In genomic region chr8:111538194-111538593, GRCm38 (mm10) we compare ENCODE assay signal across 8 mouse cellular contexts. TPM values are rescaled to one million over a fixed set of nuclear protein-coding genes. Genes with fewer than 3 reads are reported as not detected.
DNase-seq lines count a peak whose midpoint lies in the region; ATAC-seq and TF ChIP-seq lines count a peak whose summit lies in the region.

No protein-coding gene starts in this region.

- peak overlapping the region; percentile 98 for H3K9ac ChIP-seq in embryonic facial prominence, embryonic 11.5 days (replicated peaks; ENCODE audit: low read length)
- peak overlapping the region; percentile 97 for H3K9ac ChIP-seq in limb, embryonic 14.5 days (ENCODE audit: low read depth, low read length, severe bottlenecking)

- no peak overlapping the region for H3K27ac ChIP-seq in embryonic facial prominence, embryonic 11.5 days (replicated peaks; ENCODE audit: low read depth, low read length)
- H3K27ac ChIP-seq in hindbrain, embryonic 10.5 days: no peak overlapping the region
- H3K27ac ChIP-seq in limb, embryonic 14.5 days (replicated peaks; ENCODE audit: low read depth, low read length): no peak overlapping the region

- ATAC-seq in embryonic facial prominence, embryonic 11.5 days (replicated peaks; ENCODE audit: insufficient number of reproducible peaks, low FRiP score, low TSS enrichment, low read depth): no peak
- no peak for ATAC-seq in limb, embryonic 14.5 days (ENCODE audit: low FRiP score, low read depth)

- H3K27me3 ChIP-seq in embryonic facial prominence, embryonic 11.5 days (ENCODE audit: control insufficient read depth, insufficient read depth, low read length): no peaks in the 10 kb centered on the region
- H3K27me3 ChIP-seq in hindbrain, embryonic 10.5 days (ENCODE audit: insufficient read depth, poor library complexity, severe bottlenecking): no peaks in the 10 kb centered on the region
- H3K27me3 ChIP-seq in limb, embryonic 14.5 days (ENCODE audit: control insufficient read depth, insufficient read depth, low read length): no peaks in the 10 kb centered on the region
- no peaks in the 10 kb centered on the region for H3K27me3 ChIP-seq in myocyte (ENCODE audit: control insufficient read depth, insufficient read depth, insufficient read length)

- 20% methylated on average over 2 of the region's 2 CpGs for WGBS in embryonic facial prominence, embryonic 11.5 days
- 24% methylated on average over 2 of the region's 2 CpGs for whole genome bisulfite sequencing in hindbrain, embryonic 10.5 days
- 12% methylated on average over 2 of the region's 2 CpGs for WGBS in limb, embryonic 14.5 days

- DNase-seq in thymus, postnatal 14 days: peak; percentile 41
- DNase-seq in thymus, postnatal 0 days (ENCODE audit: low spot score): no peak
- no peak for DNase-seq in embryonic facial prominence, embryonic 11.5 days (ENCODE audit: low spot score)
- DNase-seq in hindbrain, embryonic 10.5 days (ENCODE audit: low spot score): peak; percentile 8
- DNase-seq in limb, embryonic 14.5 days (ENCODE audit: low spot score): no peak
- no peak for DNase-seq in right cerebral cortex, adult 18-20 months
- no peak for DNase-seq in spleen, postnatal 14 days (ENCODE audit: low spot score in 2 of 2)

- no peak overlapping the region for H3ac ChIP-seq in myocyte (ENCODE audit: control insufficient read depth, insufficient read length)

- H3K4me3 ChIP-seq in embryonic facial prominence, embryonic 11.5 days (ENCODE audit: low read depth, low read length): peak overlapping the region; percentile 97
- H3K4me3 ChIP-seq in hindbrain, embryonic 10.5 days: peak overlapping the region; percentile 97
- peak overlapping the region; percentile 93 for H3K4me3 ChIP-seq in limb, embryonic 14.5 days (replicated peaks; ENCODE audit: low read length)
- H3K4me3 ChIP-seq in myocyte: peak overlapping the region; percentile 76

- H3K4me2 ChIP-seq in embryonic facial prominence, embryonic 11.5 days (ENCODE audit: low read depth, low read length): peak overlapping the region; percentile 67
- H3K4me2 ChIP-seq in limb, embryonic 14.5 days (replicated peaks; ENCODE audit: low read depth, low read length, severe bottlenecking): peak overlapping the region; percentile 66
- H3K4me2 ChIP-seq in myocyte (ENCODE audit: low read depth): peak overlapping the region; percentile 86

- H3K36me3 ChIP-seq in embryonic facial prominence, embryonic 11.5 days (replicated peaks; ENCODE audit: control insufficient read depth, insufficient read depth, low read depth, low read length): peaks cover 2% of the 10 kb centered on the region; the same call in 1 of the 2 replicates
- H3K36me3 ChIP-seq in hindbrain, embryonic 10.5 days: peaks cover 18% of the 10 kb centered on the region
- no peaks in the 10 kb centered on the region for H3K36me3 ChIP-seq in limb, embryonic 14.5 days (ENCODE audit: control insufficient read depth, insufficient read depth, low read length)
- H3K36me3 ChIP-seq in myocyte (ENCODE audit: control insufficient read depth, insufficient read depth): no peaks in the 10 kb centered on the region

- no peak for TF ChIP-seq POLR2A in limb, embryonic 14.5 days (IDR thresholded peaks at IDR 0.05; ENCODE audit: borderline replicate concordance, extremely low read depth, insufficient read depth, insufficient read length)
- TF ChIP-seq POLR2A in myocyte (IDR thresholded peaks at IDR 0.05; ENCODE audit: insufficient read length, low read depth): no peak

- peaks cover 65% of the 10 kb centered on the region for H3K79me2 ChIP-seq in myocyte (ENCODE audit: control insufficient read depth, insufficient read depth)

- no peaks in the 10 kb centered on the region for H3K9me3 ChIP-seq in embryonic facial prominence, embryonic 11.5 days (replicated peaks; ENCODE audit: control insufficient read depth, low read length)
- H3K9me3 ChIP-seq in hindbrain, embryonic 10.5 days: no peaks in the 10 kb centered on the region
- H3K9me3 ChIP-seq in limb, embryonic 14.5 days (ENCODE audit: control insufficient read depth, low read length): no peaks in the 10 kb centered on the region

- no peaks in the 10 kb centered on the region; the same call in 1 of the 2 replicates for H3K4me1 ChIP-seq in embryonic facial prominence, embryonic 11.5 days (ENCODE audit: control insufficient read depth, insufficient read depth, low read length)
- H3K4me1 ChIP-seq in hindbrain, embryonic 10.5 days (replicated peaks): peaks cover 46% of the 10 kb centered on the region
- peaks cover 28% of the 10 kb centered on the region for H3K4me1 ChIP-seq in limb, embryonic 14.5 days (ENCODE audit: control insufficient read depth, insufficient read depth, low read length)

TF ChIP-seq in myocyte, 11 proteins besides CTCF, POLR2A, EP300 and RAD21:
- TF ChIP-seq USF1 (IDR thresholded peaks at IDR 0.05; ENCODE audit: low read depth) (peak; percentile 14), MYOG (IDR thresholded peaks at IDR 0.05; ENCODE audit: control insufficient read depth in 1 of 3, insufficient read depth in 1 of 3, insufficient read length in 2 of 3, low read depth in 2 of 3) (no peak), E2F4 (IDR thresholded peaks at IDR 0.05; ENCODE audit: insufficient read depth) (no peak), MYOD1 (IDR thresholded peaks at IDR 0.05; ENCODE audit: control insufficient read depth in 1 of 3, insufficient read length in 2 of 3, low read depth in 2 of 3) (no peak)

RNA-seq across cellular contexts. Expression of gene Znrf1, which starts 2.3 kb away (rescaled TPM):
- 173 and 227 TPM in 2 replicates for polyA plus RNA-seq in thymus, postnatal 0 days (2015; fragmentation: Nextera tagmentation; extraction: Ambion mirVana)
- polyA plus RNA-seq in embryonic facial prominence, embryonic 11.5 days (2014; fragmentation: Nextera tagmentation; extraction: Ambion mirVana): 39.3 and 42.9 TPM in 2 replicates
- 29.9 and 52.5 TPM in 2 replicates for polyA plus RNA-seq in hindbrain, embryonic 10.5 days (2016; fragmentation: Nextera tagmentation; extraction: Ambion mirVana)
- 133 and 158 TPM in 2 replicates for polyA plus RNA-seq in limb, embryonic 14.5 days (2012; rRNA removed)
- polyA plus RNA-seq in limb, embryonic 14.5 days (2014; fragmentation: Nextera tagmentation; extraction: Ambion mirVana): 42.4 and 55.3 TPM in 2 replicates
- 39.2 TPM for polyA plus RNA-seq in myocyte (2012; fragmentation: generic; extraction: Trizol)

RNA-seq across cellular contexts. Expression of gene Wdr59, which starts 16.3 kb away (rescaled TPM):
- polyA plus RNA-seq in thymus, postnatal 0 days (2015; fragmentation: Nextera tagmentation; extraction: Ambion mirVana): 3.0 and 3.9 TPM in 2 replicates
- 3.8 and 4.1 TPM in 2 replicates for polyA plus RNA-seq in embryonic facial prominence, embryonic 11.5 days (2014; fragmentation: Nextera tagmentation; extraction: Ambion mirVana)
- polyA plus RNA-seq in hindbrain, embryonic 10.5 days (2016; fragmentation: Nextera tagmentation; extraction: Ambion mirVana): 3.8 and 4.8 TPM in 2 replicates
- polyA plus RNA-seq in limb, embryonic 14.5 days (2012; rRNA removed): 11.5 and 13.3 TPM in 2 replicates
- polyA plus RNA-seq in limb, embryonic 14.5 days (2014; fragmentation: Nextera tagmentation; extraction: Ambion mirVana): 6.0 and 6.1 TPM in 2 replicates
- 10.2 TPM for polyA plus RNA-seq in myocyte (2012; fragmentation: generic; extraction: Trizol)

Comparison
In these comparisons a context has a peak if more than half of its experiments do, and no peak if none do; other contexts are left out.
1. DNase-seq: peak in thymus, postnatal 14 days (single experiment) and hindbrain, embryonic 10.5 days (single experiment); none in thymus, postnatal 0 days (single experiment), embryonic facial prominence, embryonic 11.5 days (single experiment), limb, embryonic 14.5 days (single experiment), right cerebral cortex, adult 18-20 months (single experiment) and spleen, postnatal 14 days (0 of 2).
2. Peak in every context shown above with its lines, with median percentiles within 50 percentile points of each other: H3K4me2 ChIP-seq and H3K4me3 ChIP-seq.